Mouse (Mus musculus) left cerebral cortex, adult 8-10 months (tissue): Measurements from ENCODE around the gene Spink2. TPM values are rescaled to one million over a fixed set of nuclear protein-coding genes. Genes with fewer than 3 reads are reported as not detected.

Experiments used
- total RNA-seq, 4 experiments: library from RNA; stranded (reverse); gene quantifications; 2 replicates each; pipeline ENCODE4 v1.2.4; 2022

The Spink2 gene
- total RNA-seq, 4 experiments from 2014 or later: not detected

Other genes starting within 250 kb of the Spink2 start
- 100 to 1,000 TPM in 3 of 4 experiments, 10 to 100 TPM in 1; 91.9 to 105 (median 103) TPM for gene Srp72, start 236.8 kb downstream of the Spink2 start, total RNA-seq
- not detected for gene Arl9, start 207.4 kb downstream of the Spink2 start, total RNA-seq
- gene Thegl, start 195.4 kb downstream of the Spink2 start, total RNA-seq: under 1 TPM in 3 of 4 experiments, not detected in 1; 0.21 to 0.91 (median 0.68) TPM
- gene Hopx, start 96.3 kb downstream of the Spink2 start, total RNA-seq: 10 to 100 TPM; 25.4 to 28.4 (median 26.1) TPM
- 1 to 10 TPM; 3.9 to 4.9 (median 4.2) TPM for gene Rest, start 54.0 kb upstream of the Spink2 start, total RNA-seq
- gene Noa1, start 98.6 kb upstream of the Spink2 start, total RNA-seq: 10 to 100 TPM; 21.9 to 26.7 (median 25.0) TPM
- gene Polr2b, start 98.7 kb upstream of the Spink2 start, total RNA-seq: 10 to 100 TPM; 46.3 to 52.1 (median 47.0) TPM
- 10 to 100 TPM; 29.9 to 40.8 (median 32.6) TPM for gene Igfbp7, start 196.6 kb upstream of the Spink2 start, total RNA-seq